In the genomic region with DNA sequence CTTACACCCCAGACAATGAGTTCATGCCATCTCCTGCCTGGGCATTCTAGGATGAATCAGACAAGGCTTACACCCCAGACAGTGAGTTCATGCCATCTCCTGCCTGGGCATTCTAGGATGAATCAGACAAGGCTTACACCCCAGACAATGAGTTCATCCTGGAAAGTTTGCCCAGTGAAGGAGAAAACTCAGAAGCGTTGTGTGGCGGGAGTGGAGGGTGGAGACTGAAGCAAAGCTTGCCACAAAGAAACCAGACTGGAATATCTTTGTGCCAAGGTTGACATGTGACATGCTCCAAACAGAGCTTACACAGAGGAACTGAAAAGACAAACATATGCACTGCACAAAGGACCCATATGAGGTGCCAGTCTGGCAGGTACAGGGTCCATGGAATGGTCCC, we compare ENCODE assay signal across 25 mouse cellular contexts.
"Had no signal": no experiment of that assay in that cellular context is flagged by ENCODE, and none has a peak within 500 bp of the region (broad histone marks: within the 10 kb centered on the region; RNA-seq: fewer than 3 reads in every experiment).

No protein-coding gene starts in this region.

- H3K4me1 ChIP-seq: heart, embryonic 10.5 days; heart, embryonic 12.5 days; intestine, embryonic 15.5 days; kidney, embryonic 15.5 days; limb, embryonic 13.5 days; limb, embryonic 15.5 days; liver, embryonic 12.5 days had no signal

- H3K9me3 ChIP-seq: heart, embryonic 10.5 days; heart, embryonic 12.5 days; intestine, embryonic 15.5 days; kidney, embryonic 15.5 days; limb, embryonic 13.5 days; limb, embryonic 15.5 days; liver, embryonic 12.5 days had no signal

- H3K27ac ChIP-seq: heart, embryonic 10.5 days; hindbrain, embryonic 14.5 days; intestine, embryonic 15.5 days; kidney, embryonic 15.5 days; kidney, postnatal 0 days; limb, embryonic 13.5 days; limb, embryonic 15.5 days; liver, embryonic 12.5 days; liver, embryonic 14.5 days had no signal

- H3K4me2 ChIP-seq: heart, embryonic 12.5 days; hindbrain, embryonic 14.5 days; intestine, embryonic 15.5 days; kidney, embryonic 15.5 days; limb, embryonic 13.5 days; limb, embryonic 15.5 days; liver, embryonic 12.5 days had no signal

- H3K27me3 ChIP-seq: heart, embryonic 12.5 days; intestine, embryonic 15.5 days; kidney, embryonic 15.5 days; limb, embryonic 13.5 days; limb, embryonic 15.5 days; liver, embryonic 12.5 days had no signal

- ATAC-seq: hindbrain, embryonic 16.5 days; inflammation-experienced regulatory T-cells, adult 6 months; intestine, embryonic 15.5 days; intestine, postnatal 0 days; liver, embryonic 12.5 days had no signal

- H3K9ac ChIP-seq: heart, embryonic 12.5 days; hindbrain, embryonic 14.5 days; intestine, embryonic 15.5 days; kidney, embryonic 15.5 days; limb, embryonic 13.5 days; limb, embryonic 15.5 days; liver, embryonic 12.5 days; liver, embryonic 14.5 days had no signal

- H3K4me3 ChIP-seq: heart, embryonic 10.5 days; heart, embryonic 12.5 days; intestine, embryonic 15.5 days; kidney, embryonic 15.5 days; limb, embryonic 13.5 days; limb, embryonic 15.5 days; liver, embryonic 12.5 days had no signal

- H3K36me3 ChIP-seq: heart, embryonic 10.5 days; heart, embryonic 12.5 days; intestine, embryonic 15.5 days; kidney, embryonic 15.5 days; limb, embryonic 13.5 days; limb, embryonic 15.5 days; liver, embryonic 12.5 days had no signal

- DNase-seq: gastrocnemius, postnatal 14 days; gastrocnemius, postnatal 36 days; heart, adult 18-20 months; heart, postnatal 10 days; heart, postnatal 36 days; kidney, adult 18-20 months; kidney, adult 9 months; kidney, postnatal 14 days; kidney, postnatal 36 days; layer of hippocampus, adult 9-11 months; layer of hippocampus, postnatal 36 days; left cerebral cortex, postnatal 4 days had no signal
